Mouse (Mus musculus): ENCODE results near the gene Klhl35. TPM values are rescaled to one million over a fixed set of nuclear protein-coding genes. Genes with fewer than 3 reads are reported as not detected.
A peak's percentile ranks its signal among the peaks of the same experiment; 100 is the strongest.

Gene Klhl35
- total and polyA plus RNA-seq, 3 experiments, result not detected

DNA sequence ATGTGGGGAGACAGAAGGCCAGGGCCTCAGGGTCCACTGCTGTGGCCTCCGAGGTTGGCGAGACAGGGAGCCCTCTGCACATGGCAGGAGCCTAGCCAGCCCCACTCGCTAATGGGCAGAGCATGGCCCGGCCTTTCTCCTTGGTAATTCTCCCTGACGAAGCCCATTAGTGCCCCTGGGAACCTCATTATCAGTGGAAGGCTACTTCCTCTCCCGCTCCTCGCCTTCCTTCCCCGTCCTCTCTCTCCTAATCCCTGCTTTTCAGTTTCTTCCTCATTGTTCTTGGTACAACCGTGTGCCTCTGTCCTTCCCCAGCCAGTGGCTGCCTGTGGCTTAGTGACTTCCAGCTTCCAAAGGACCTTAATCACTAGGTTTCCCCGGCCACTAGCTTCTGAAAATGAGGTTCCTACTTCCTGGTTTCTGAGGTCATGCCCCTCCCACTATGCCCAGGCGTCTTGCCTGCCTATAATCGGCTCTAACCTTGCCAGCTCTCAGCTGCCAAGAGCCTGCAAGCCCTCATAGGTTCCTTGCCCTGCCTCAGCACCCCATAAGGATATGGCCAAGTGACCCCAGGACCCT lies 31.0 kb upstream of the Klhl35 start:
- Histone ChIP-seq H3K36me3 (replicated peaks) (no peaks in the 10 kb centered on the region), H3K9me3 (replicated peaks) (no peaks in the 10 kb centered on the region), H3K27me3 (ENCODE audit: insufficient read depth, low read length) (peaks cover 23% of the 10 kb centered on the region), H3K4me1 (ENCODE audit: insufficient read depth, low read depth, low read length) (peaks cover 13% of the 10 kb centered on the region), H3K4me3 (ENCODE audit: low read depth, low read length) (peak overlapping the region; percentile 47; the same call in 1 of the 2 replicates)
- TF ChIP-seq GATA1 (IDR thresholded peaks at IDR 0.05; ENCODE audit: borderline replicate concordance, low read length) (no peak), GATA2 (IDR thresholded peaks at IDR 0.05; ENCODE audit: borderline replicate concordance, low read depth, low read length) (no peak), CTCF (IDR thresholded peaks at IDR 0.05; ENCODE audit: low read depth, low read length) (no peak), POLR2AphosphoS5 (IDR thresholded peaks at IDR 0.05; ENCODE audit: insufficient replicate concordance, low read depth, low read length) (no peak), TAL1 (conservative IDR thresholded peaks at IDR 0.05; ENCODE audit: low read depth, low read length) (no peak)
- ATAC-seq (ENCODE audit: extremely low read depth, insufficient number of reproducible peaks, low FRiP score, poor library complexity, severe bottlenecking) (peak; percentile 68), DNase-seq (ENCODE audit: low spot score) (peak; percentile 52)

DNA sequence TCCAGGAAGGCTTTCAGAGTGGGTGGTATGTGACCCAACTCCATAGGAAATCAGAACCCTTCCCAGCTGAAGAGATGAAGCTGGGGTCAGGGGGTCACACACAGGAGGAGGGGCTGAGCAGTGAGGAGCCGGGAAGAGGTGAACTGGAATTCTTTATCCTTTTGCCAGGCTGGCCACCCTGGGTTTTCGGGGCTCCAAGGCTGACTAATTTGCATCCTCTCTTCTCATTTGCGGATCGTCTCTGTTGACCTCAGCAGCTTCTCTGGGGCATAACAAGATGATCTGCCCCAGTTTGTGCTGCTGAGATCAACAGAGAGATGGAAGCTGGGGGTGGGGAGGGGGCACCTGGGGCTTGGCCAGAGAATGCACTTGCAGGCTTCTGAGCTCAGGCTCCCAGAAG lies 29.3 kb upstream of the Klhl35 start:
- Histone ChIP-seq H3K4me1 (ENCODE audit: insufficient read depth, low read depth, low read length) (peaks cover 13% of the 10 kb centered on the region), H3K27me3 (ENCODE audit: insufficient read depth, low read length) (peaks cover 27% of the 10 kb centered on the region)
- TF ChIP-seq POLR2AphosphoS5 (IDR thresholded peaks at IDR 0.05; ENCODE audit: insufficient replicate concordance, low read depth, low read length) (no peak), GATA1 (IDR thresholded peaks at IDR 0.05; ENCODE audit: borderline replicate concordance, low read length) (no peak), TAL1 (conservative IDR thresholded peaks at IDR 0.05; ENCODE audit: low read depth, low read length) (no peak), CTCF (IDR thresholded peaks at IDR 0.05; ENCODE audit: low read depth, low read length) (no peak), GATA2 (IDR thresholded peaks at IDR 0.05; ENCODE audit: borderline replicate concordance, low read depth, low read length) (no peak)

GRCm38 (mm10) chr7:99438881-99439280 lies 26.9 kb upstream of the Klhl35 start:
- H3K27me3 ChIP-seq (ENCODE audit: insufficient read depth, low read length), result peaks cover 35% of the 10 kb centered on the region
- ATAC-seq (ENCODE audit: extremely low read depth, insufficient number of reproducible peaks, low FRiP score, poor library complexity, severe bottlenecking) (no peak), DNase-seq (ENCODE audit: low spot score) (no peak)
- TF ChIP-seq TAL1 (conservative IDR thresholded peaks at IDR 0.05; ENCODE audit: low read depth, low read length) (no peak), CTCF (IDR thresholded peaks at IDR 0.05; ENCODE audit: low read depth, low read length) (no peak), GATA2 (IDR thresholded peaks at IDR 0.05; ENCODE audit: borderline replicate concordance, low read depth, low read length) (no peak), GATA1 (IDR thresholded peaks at IDR 0.05; ENCODE audit: borderline replicate concordance, low read length) (no peak), POLR2AphosphoS5 (IDR thresholded peaks at IDR 0.05; ENCODE audit: insufficient replicate concordance, low read depth, low read length) (no peak)
- no peaks in the 10 kb centered on the region for H3K9me3 ChIP-seq (replicated peaks)
- peaks cover 13% of the 10 kb centered on the region for H3K4me1 ChIP-seq (ENCODE audit: insufficient read depth, low read depth, low read length)
- H3K36me3 ChIP-seq (replicated peaks), result no peaks in the 10 kb centered on the region
- no peak overlapping the region for H3K4me3 ChIP-seq (ENCODE audit: low read depth, low read length)

More for the DNA sequence above, 29.3 kb upstream of the Klhl35 start:
- ATAC-seq (ENCODE audit: extremely low read depth, insufficient number of reproducible peaks, low FRiP score, poor library complexity, severe bottlenecking), result no peak
- H3K4me3 ChIP-seq (ENCODE audit: low read depth, low read length), result no peak overlapping the region
- no peaks in the 10 kb centered on the region for H3K36me3 ChIP-seq (replicated peaks)
- no peak for DNase-seq (ENCODE audit: low spot score)
- no peaks in the 10 kb centered on the region for H3K9me3 ChIP-seq (replicated peaks)

DNA sequence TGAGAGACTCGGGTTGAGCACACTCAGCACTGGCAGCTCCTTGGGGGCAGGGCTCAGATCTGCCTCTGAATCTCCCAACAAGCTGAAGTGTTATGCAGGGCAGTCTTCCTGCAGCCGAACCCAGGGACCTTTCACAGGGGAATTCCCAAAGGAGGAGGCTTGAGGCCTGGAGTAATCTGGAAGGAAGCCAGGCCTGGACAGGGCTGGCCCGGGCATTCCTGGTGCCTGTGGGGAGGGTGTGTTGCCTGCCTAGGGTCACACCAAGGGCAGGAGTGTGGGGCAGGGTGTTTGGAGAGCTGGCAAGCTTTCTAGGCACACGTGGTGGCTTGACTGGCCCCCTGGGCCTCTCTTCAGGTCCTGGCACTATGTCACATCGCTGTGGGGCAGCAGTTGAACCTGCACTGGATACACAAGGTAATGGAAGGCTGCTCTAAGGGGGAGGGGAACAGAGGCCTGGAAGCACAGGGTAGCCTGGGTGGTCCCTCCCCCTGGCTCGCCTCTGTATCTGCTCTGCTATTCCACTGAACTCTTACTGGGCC lies 24.2 kb upstream of the Klhl35 start:
- Histone ChIP-seq H3K4me3 (ENCODE audit: low read depth, low read length) (no peak overlapping the region), H3K36me3 (replicated peaks) (no peaks in the 10 kb centered on the region), H3K4me1 (ENCODE audit: insufficient read depth, low read depth, low read length) (no peaks in the 10 kb centered on the region; the same call in 1 of the 2 replicates), H3K9me3 (replicated peaks) (no peaks in the 10 kb centered on the region), H3K27me3 (ENCODE audit: insufficient read depth, low read length) (peaks cover 34% of the 10 kb centered on the region)
- no peak for TF ChIP-seq GATA2 (IDR thresholded peaks at IDR 0.05; ENCODE audit: borderline replicate concordance, low read depth, low read length)
- TF ChIP-seq CTCF (IDR thresholded peaks at IDR 0.05; ENCODE audit: low read depth, low read length), result no peak
- no peak for TF ChIP-seq POLR2AphosphoS5 (IDR thresholded peaks at IDR 0.05; ENCODE audit: insufficient replicate concordance, low read depth, low read length)
- ATAC-seq (ENCODE audit: extremely low read depth, insufficient number of reproducible peaks, low FRiP score, poor library complexity, severe bottlenecking), result no peak
- DNase-seq (ENCODE audit: low spot score), result no peak

GRCm38 (mm10) chr7:99443164-99443563 lies 22.6 kb upstream of the Klhl35 start:
- Histone ChIP-seq H3K27me3 (ENCODE audit: insufficient read depth, low read length) (peaks cover 38% of the 10 kb centered on the region), H3K36me3 (replicated peaks) (no peaks in the 10 kb centered on the region), H3K9me3 (replicated peaks) (no peaks in the 10 kb centered on the region), H3K4me3 (ENCODE audit: low read depth, low read length) (no peak overlapping the region), H3K4me1 (ENCODE audit: insufficient read depth, low read depth, low read length) (no peaks in the 10 kb centered on the region; the same call in 1 of the 2 replicates)
- DNase-seq (ENCODE audit: low spot score), result no peak
- no peak for ATAC-seq (ENCODE audit: extremely low read depth, insufficient number of reproducible peaks, low FRiP score, poor library complexity, severe bottlenecking)
- no peak for TF ChIP-seq GATA1 (IDR thresholded peaks at IDR 0.05; ENCODE audit: borderline replicate concordance, low read length)
- TF ChIP-seq CTCF (IDR thresholded peaks at IDR 0.05; ENCODE audit: low read depth, low read length), result 0 out of 2 replicates have a peak, but pooled peaks have one; percentile 4

GRCm38 (mm10) chr7:99444012-99444411 lies 21.8 kb upstream of the Klhl35 start:
- no peak overlapping the region for H3K4me3 ChIP-seq (ENCODE audit: low read depth, low read length)
- TF ChIP-seq CTCF (IDR thresholded peaks at IDR 0.05; ENCODE audit: low read depth, low read length) (peak; percentile 58), TAL1 (conservative IDR thresholded peaks at IDR 0.05; ENCODE audit: low read depth, low read length) (no peak)
- ATAC-seq (ENCODE audit: extremely low read depth, insufficient number of reproducible peaks, low FRiP score, poor library complexity, severe bottlenecking) (no peak), DNase-seq (ENCODE audit: low spot score) (no peak)
- no peaks in the 10 kb centered on the region for H3K36me3 ChIP-seq (replicated peaks)
- H3K4me1 ChIP-seq (ENCODE audit: insufficient read depth, low read depth, low read length), result peaks cover under 1% of the 10 kb centered on the region; the same call in 1 of the 2 replicates
- no peaks in the 10 kb centered on the region for H3K9me3 ChIP-seq (replicated peaks)
- peaks cover 45% of the 10 kb centered on the region for H3K27me3 ChIP-seq (ENCODE audit: insufficient read depth, low read length)
